Mouse (Mus musculus) embryo, embryonic 9.5 days (tissue): ENCODE data around the gene Maob.

Source experiments
- DNase-seq: peaks from one replicate; pipeline ENCODE4 v3.0.0-alpha.2; 2017; ENCODE audit errors: extremely low spot score

Maob gene

GRCm38 (mm10) chrX:16817261-16817769, at the start of gene Maob:
TSS of gene Maob (minus strand) at chrX:16817366.
- DNase-seq, result peak; percentile 40

- peak; percentile 0 for DNase-seq
Observed at GRCm38 (mm10) chrX:16860244-16860643, 43.1 kb upstream of the Maob start.

- no peak for DNase-seq
Observed at GRCm38 (mm10) chrX:16846034-16846433, 28.9 kb upstream of the Maob start.

- DNase-seq, result no peak
Observed at GRCm38 (mm10) chrX:16841443-16841842, 24.3 kb upstream of the Maob start.

GRCm38 (mm10) chrX:16837293-16837692, 20.1 kb upstream of the Maob start:
- no peak for DNase-seq

GRCm38 (mm10) chrX:16836488-16837082, 19.4 kb upstream of the Maob start:
- DNase-seq, result no peak

- no peak for DNase-seq
Observed at GRCm38 (mm10) chrX:16826028-16826427, 8.9 kb upstream of the Maob start.

- DNase-seq, result no peak
Observed at GRCm38 (mm10) chrX:16815965-16816364, 1.2 kb downstream of the Maob start.

- no peak for DNase-seq
Observed at GRCm38 (mm10) chrX:16812080-16812479, 5.1 kb downstream of the Maob start.

- no peak for DNase-seq
Observed at GRCm38 (mm10) chrX:16767453-16767852, 49.7 kb downstream of the Maob start.

GRCm38 (mm10) chrX:16766156-16766555, 51.0 kb downstream of the Maob start:
- DNase-seq, result peak; percentile 9

GRCm38 (mm10) chrX:16761430-16761829, 55.7 kb downstream of the Maob start:
- no peak for DNase-seq

GRCm38 (mm10) chrX:16754761-16755160, 62.4 kb downstream of the Maob start:
- no peak for DNase-seq

- DNase-seq, result no peak
Observed at GRCm38 (mm10) chrX:16748932-16749331, 68.2 kb downstream of the Maob start.

GRCm38 (mm10) chrX:16714033-16714432, 103.1 kb downstream of the Maob start:
- no peak for DNase-seq

GRCm38 (mm10) chrX:16706094-16706493, 111.1 kb downstream of the Maob start:
- no peak for DNase-seq
